Mouse (Mus musculus) left cerebral cortex, postnatal 36 days (tissue): ENCODE measurements around the gene Ccr2. TPM values are rescaled to one million over a fixed set of nuclear protein-coding genes. Genes with fewer than 3 reads are reported as not detected.
"Not testable (repeated sequence)": the region's sequence is repeated elsewhere in the genome, so short reads cannot be mapped to it uniquely, and the experiment has no call there.

Experiments used
- DNase-seq, 2 experiments: peaks; one replicate each; pipeline ENCODE4 v3.0.0; 2021 to 2022; ENCODE audit warnings: low spot score in 2 of 2, mixed read lengths in 1 of 2
- intact Hi-C: fragments of 180-260 bp; cut with DNase I; formaldehyde crosslinking; loops from one replicate; pipeline ENCODE4 v1.15.1; 2025
- total RNA-seq, 2 experiments: library from RNA; stranded (reverse); gene quantifications; 2 replicates each; pipeline ENCODE4 v1.2.3; 2021

Gene Ccr2
- under 1 TPM; 0.29 to 0.39 TPM for total RNA-seq

DNA sequence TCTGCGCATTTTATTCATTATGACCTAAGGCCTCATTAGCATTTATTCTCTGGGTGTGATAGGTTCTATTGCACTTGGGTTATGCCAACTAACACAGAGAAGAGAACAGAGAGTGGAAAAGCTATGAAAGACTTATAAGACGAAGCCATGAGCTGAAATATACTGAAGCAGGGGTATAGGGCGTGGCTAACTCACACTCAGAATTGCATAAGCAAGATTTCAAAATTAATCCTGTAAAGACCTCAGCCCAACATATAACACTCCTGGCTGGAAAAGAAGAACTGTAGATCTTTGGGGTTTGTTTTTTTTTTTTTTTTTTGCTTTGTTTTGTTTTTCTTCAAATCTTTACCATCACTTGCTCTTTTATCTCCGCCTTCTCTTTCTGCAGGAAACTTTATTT lies at the start of gene Ccr2:
TSS of gene Ccr2 (plus strand) at position 228 of the 400 bp plus-strand sequence.
- DNase-seq, result no peak
- intact Hi-C loops, result no loop called here

DNA sequence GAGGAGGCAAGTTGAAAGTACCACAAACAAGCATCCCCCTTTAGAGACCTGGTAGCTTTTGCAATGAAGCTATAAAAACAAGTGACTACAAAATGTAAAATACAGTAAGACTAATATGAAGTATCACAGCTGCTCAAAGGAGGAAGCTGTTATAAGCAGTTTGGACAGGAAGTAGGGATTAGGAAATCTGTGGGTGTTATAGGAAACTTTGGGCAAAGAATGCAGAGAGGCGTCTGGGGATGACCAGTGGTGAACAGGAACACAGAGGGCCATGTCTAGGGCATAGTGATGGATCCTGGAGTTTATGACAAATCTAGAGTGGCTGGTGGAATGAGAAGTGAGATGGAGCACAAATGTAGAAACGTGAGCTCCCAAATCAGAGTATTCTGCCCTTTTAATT lies 48.2 kb upstream of the Ccr2 start:
- intact Hi-C loops, result no loop called here
- no peak for DNase-seq

DNA sequence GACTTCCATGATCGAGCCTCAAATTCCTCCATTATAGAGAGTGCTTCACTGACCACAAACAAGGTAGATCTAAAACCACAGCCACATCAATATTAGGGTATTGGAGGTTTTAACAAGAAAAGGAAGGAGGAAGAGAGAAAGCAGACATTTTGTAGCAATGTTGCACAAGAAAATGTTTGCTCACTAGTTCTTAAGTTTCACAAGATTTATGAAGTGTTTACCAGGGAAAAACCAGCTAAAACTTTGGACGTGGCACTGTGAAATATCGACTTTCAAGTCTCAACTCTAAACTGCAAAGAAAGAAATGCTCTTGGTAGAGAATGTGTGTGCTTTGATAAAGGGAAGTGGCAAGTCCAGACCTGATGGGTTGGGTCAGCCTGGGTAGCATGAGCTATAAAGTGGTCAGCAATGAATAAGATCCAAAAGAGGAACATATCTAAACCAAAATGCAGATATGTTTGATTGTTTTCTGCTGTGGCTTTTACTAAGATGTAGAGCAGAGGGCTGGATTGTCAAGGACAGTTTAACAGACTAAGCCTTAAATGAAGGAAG lies 45.5 kb upstream of the Ccr2 start:
- intact Hi-C loops, result no loop called here

DNA sequence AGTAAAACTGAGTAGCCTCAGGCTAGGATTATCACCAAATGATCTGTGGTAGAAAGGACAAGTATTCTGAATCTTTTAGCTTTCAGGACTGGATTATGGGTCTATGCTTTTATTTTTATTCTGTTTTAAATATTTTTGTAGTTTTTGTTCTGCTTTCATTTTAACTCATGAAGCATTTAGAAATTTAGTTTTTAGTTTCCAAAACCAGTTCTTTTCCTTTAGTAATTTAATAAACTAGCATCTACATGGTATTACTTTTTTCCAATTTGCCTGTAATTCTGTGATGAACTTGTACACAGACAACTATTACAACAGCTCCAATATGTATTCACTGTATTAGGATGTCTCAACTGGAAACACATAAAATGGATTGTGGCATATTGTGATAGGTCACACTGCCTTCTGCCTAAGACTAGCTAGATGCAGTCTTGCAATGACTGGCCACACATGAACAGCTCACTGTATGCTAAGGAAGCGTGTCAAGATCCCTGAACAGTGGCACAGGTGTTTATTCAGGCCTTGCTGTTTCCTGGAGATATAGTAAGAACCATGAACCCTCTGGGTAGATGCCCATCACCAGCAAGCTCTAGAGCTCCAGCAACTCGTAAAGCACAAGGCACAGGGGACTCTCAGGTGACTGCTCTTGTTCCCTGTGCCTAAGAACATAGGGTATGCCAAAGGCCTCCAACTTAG lies 41.9 kb upstream of the Ccr2 start:
- no peak for DNase-seq
- intact Hi-C loops, result no loop called here

More for the DNA sequence above, 45.5 kb upstream of the Ccr2 start:
- DNase-seq, result no peak

- DNase-seq, intact Hi-C loops: not testable (repeated sequence)
These were observed 40.0 kb upstream of the Ccr2 start for GRCm38 (mm10) chr9:124061474-124062432.

DNA sequence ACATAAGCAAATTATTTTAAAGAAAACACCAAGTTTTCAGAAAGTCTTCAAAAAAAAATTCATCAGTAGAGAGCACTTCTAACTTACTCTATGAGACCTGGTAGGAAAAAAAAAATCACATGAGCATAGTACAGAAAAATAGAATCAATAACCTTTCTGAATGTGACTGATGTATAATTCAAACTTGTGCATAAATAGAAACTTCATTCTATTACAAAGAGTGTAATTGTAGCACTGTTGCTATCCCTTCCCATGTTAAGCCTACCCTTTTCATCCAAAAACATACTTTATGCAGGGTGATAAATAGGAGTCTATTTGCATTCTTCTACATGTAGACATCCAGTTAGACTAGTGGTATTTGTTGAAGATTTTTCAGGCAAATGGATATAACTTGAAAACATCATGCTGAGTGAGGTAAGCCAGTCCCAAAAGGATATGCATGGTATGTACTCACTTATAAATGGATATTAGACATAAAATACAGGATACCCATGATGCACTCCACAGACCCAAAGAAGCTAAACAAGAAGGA lies 35.1 kb upstream of the Ccr2 start:
- no peak for DNase-seq
- intact Hi-C loops, result no loop called here

DNA sequence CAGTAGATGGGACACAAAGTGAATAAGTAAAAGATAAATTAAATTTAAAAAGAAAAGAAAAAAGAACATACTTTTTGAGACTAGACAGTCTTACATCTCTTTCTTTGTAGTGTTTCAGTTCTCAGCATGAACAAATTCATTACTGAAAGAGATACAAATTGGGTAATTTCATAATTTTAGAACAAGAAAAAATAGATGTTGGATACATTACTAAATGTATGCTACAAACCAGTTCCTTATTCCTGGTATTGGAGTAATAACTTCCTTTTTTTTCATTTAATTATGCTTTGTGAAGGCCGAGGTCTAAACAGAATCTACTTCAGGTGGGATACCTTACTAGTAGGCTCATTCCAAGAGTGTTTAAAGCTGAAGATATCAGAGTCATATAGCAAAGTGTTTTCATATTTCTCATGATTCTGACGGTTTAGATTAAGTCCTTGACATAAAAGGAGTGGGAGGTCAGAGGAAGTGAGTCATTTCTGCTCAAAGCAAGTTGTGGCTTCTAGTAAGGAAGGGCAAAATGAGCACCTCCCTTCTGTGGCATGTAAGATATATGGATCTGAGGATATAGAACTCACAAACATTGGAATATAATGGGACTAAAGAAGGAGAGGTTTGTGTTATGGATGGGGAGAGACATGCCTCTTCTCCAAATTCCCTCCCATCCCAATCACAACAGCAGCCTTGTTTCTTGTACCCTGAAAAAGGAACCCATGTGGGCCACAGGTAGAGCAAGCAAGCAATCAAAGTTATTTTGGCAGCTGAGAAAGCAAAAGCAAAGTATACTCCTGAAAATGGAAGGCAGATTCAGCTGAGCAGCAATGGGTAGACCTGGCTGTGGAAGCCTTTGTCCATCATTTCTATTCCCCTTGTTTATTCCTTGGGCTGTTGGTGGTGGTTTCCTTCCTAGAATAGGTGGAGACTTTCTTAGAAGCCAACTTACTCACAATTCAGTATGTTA lies 33.4 kb upstream of the Ccr2 start:
- intact Hi-C loops, result no loop called here
- no peak for DNase-seq

- no peak for DNase-seq
- intact Hi-C loops, result no loop called here
These were observed 30.2 kb upstream of the Ccr2 start for GRCm38 (mm10) chr9:124071506-124071905.

GRCm38 (mm10) chr9:124079803-124080202 lies 21.9 kb upstream of the Ccr2 start:
- DNase-seq, result no peak
- intact Hi-C loops, result no loop called here

DNA sequence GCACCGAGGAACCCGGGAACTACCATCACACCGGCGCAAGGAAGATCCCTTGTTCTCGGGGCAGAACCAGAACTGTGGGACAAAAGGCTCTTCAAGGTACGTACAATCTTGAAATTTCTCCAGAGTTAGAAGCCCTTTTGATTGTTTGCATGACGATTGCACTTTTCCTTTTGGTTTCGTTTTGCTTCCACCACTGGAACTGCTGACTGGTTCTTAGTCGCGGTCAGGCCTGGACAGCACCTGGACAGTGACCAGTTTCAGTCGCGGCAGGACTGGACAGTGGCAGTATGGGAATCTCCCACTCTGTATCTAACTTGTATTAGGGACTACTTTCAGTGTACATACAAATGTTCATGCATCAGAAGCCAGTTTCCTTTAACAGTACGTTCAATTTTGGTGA lies 21.3 kb upstream of the Ccr2 start:
- DNase-seq, intact Hi-C loops: not testable (repeated sequence)

DNA sequence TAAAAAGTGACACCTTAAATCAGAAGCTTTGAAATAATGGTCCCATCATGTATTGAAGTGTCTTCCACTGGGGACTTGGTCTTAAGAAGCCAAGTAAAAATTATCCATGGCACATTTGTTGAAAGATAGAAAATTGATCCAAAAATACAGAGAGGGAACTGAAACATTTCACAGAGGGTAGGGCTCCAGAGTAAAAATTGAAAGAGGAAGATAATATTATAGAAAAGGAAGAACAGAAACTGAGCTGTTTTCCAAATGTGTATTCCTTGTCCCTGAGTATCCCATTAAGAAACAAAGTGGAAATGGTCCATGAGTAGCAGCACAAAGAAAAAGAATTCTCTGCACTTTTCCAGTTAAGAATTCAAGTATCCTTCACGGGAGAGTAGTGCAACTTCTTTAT lies 11.3 kb upstream of the Ccr2 start:
- no peak for DNase-seq

GRCm38 (mm10) chr9:124099127-124099526 lies 2.6 kb upstream of the Ccr2 start:
- DNase-seq, result no peak
- intact Hi-C loops, result no loop called here

More for the DNA sequence above, 11.3 kb upstream of the Ccr2 start:
- intact Hi-C loops, result no loop called here

- DNase-seq, result no peak
- intact Hi-C loops, result no loop called here
These were observed 1.4 kb upstream of the Ccr2 start for GRCm38 (mm10) chr9:124100357-124100756.

GRCm38 (mm10) chr9:124103199-124103598 lies 1.4 kb downstream of the Ccr2 start:
- intact Hi-C loops, result no loop called here
- DNase-seq, result no peak

- intact Hi-C loops, result no loop called here
- no peak for DNase-seq
These were observed 3.4 kb downstream of the Ccr2 start for GRCm38 (mm10) chr9:124105196-124105595.

DNA sequence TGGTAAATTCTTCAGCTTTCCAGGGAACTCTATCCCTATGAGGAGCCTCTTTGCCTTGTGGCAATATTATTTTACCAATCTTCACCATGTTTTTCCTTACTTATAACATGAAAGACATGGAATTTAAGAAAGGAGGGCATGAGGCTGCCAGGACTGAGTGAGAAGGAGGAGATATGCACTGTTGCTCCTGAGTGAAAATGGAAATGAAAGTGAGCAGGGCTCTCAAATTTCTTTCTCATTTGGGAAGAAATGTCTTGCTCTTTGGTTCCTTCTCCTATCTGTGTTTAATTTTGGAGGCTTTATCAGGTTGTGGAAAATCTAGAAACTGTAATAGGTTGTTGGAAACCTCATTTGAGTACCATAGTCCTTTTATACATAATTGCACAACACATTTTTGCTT lies 5.5 kb downstream of the Ccr2 start:
- no peak for DNase-seq
- intact Hi-C loops, result no loop called here

DNA sequence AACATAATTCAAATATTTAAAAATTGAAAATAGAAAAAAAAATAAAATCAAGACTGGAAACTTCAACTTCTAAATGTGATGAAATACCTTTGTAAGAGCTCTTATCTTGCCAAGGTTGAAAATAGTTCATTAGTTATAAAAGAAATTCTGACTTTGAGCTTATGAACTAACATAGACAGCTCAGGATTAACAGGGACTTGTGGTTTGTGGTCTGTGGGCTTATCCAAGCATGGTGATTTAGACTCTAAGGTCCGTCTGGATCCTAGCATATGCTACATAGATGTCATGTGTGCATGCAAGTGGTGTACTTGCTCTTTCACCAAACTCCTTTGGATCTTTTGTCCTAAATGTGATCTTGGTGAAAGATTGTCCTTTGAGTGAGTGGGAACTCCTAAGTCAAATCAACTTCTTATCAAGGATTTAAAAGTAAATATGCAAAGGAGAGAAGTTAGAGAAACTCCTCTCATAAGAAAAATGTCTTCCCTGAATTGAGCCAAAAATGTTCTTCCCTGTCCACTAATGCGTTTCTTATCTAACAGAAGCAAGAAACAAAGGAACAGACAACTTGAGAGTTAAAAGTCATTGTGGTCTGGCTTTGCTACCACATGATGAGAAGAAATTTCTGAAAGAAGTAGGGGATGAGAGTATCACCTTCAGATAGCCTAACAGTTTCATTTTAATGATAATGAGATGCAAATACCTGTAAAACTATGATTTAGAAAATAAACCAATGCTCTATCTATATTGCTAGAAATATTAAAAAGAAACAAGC lies 6.8 kb downstream of the Ccr2 start:
- no peak for DNase-seq
- intact Hi-C loops, result no loop called here

- intact Hi-C loops, result no loop called here
- DNase-seq, result no peak
These were observed 10.2 kb downstream of the Ccr2 start for GRCm38 (mm10) chr9:124111997-124112396.
